Mouse (Mus musculus): ENCODE measurements around the gene Fam89a.
A peak's percentile ranks its signal among the peaks of the same experiment; 100 is the strongest.

The Fam89a gene

GRCm38 (mm10) chr8:124751709-124752173 lies at the start of gene Fam89a:
TSS of gene Fam89a (minus strand) at chr8:124751832.
- peak; percentile 78 for DNase-seq

GRCm38 (mm10) chr8:124800542-124800941 lies 48.9 kb upstream of the Fam89a start:
- no peak for DNase-seq

- no peak for DNase-seq
These were observed 44.3 kb upstream of the Fam89a start for GRCm38 (mm10) chr8:124795781-124796488.

GRCm38 (mm10) chr8:124794486-124794780 lies 42.8 kb upstream of the Fam89a start:
- DNase-seq: peak; percentile 85

- DNase-seq: no peak
These were observed 42.2 kb upstream of the Fam89a start for GRCm38 (mm10) chr8:124793661-124794485.

GRCm38 (mm10) chr8:124793172-124793651 lies 41.6 kb upstream of the Fam89a start:
- peak; percentile 92 for DNase-seq

- peak; percentile 93 for DNase-seq
These were observed 41.1 kb upstream of the Fam89a start, which contains the start of gene Trim67 for GRCm38 (mm10) chr8:124792708-124793107. TSS of gene Trim67 (plus strand) at chr8:124793092.

GRCm38 (mm10) chr8:124792186-124792585 lies 40.6 kb upstream of the Fam89a start:
- peak; percentile 75 for DNase-seq

- DNase-seq: peak; percentile 40
These were observed 40.1 kb upstream of the Fam89a start for GRCm38 (mm10) chr8:124791751-124792150.

GRCm38 (mm10) chr8:124790676-124791075 lies 39.0 kb upstream of the Fam89a start:
- DNase-seq: no peak

- no peak for DNase-seq
These were observed 33.0 kb upstream of the Fam89a start for GRCm38 (mm10) chr8:124784613-124785012.

- DNase-seq: no peak
These were observed 31.6 kb upstream of the Fam89a start for GRCm38 (mm10) chr8:124783228-124783627.

- no peak for DNase-seq
These were observed 30.8 kb upstream of the Fam89a start for GRCm38 (mm10) chr8:124782431-124782830.

GRCm38 (mm10) chr8:124780236-124780635 lies 28.6 kb upstream of the Fam89a start:
- peak; percentile 90 for DNase-seq

- DNase-seq: peak; percentile 86
These were observed 24.1 kb upstream of the Fam89a start for GRCm38 (mm10) chr8:124775695-124776094.

- DNase-seq: no peak
These were observed 20.8 kb upstream of the Fam89a start for GRCm38 (mm10) chr8:124772389-124772788.

GRCm38 (mm10) chr8:124763061-124763460 lies 11.4 kb upstream of the Fam89a start:
- DNase-seq: no peak

GRCm38 (mm10) chr8:124758544-124758943 lies 6.9 kb upstream of the Fam89a start:
- peak; percentile 53 for DNase-seq

GRCm38 (mm10) chr8:124756601-124757000 lies 5.0 kb upstream of the Fam89a start:
- DNase-seq: no peak

- no peak for DNase-seq
These were observed 4.5 kb upstream of the Fam89a start for GRCm38 (mm10) chr8:124756153-124756552.

GRCm38 (mm10) chr8:124755481-124755880 lies 3.8 kb upstream of the Fam89a start:
- DNase-seq: no peak

GRCm38 (mm10) chr8:124754792-124755190 lies 3.2 kb upstream of the Fam89a start:
- no peak for DNase-seq

- DNase-seq: peak; percentile 82
These were observed 2.6 kb upstream of the Fam89a start for GRCm38 (mm10) chr8:124754101-124754791.

All from retina, postnatal 1 day (tissue).